Mouse (Mus musculus): Measurements from ENCODE around the gene Map7.
A peak's percentile ranks its signal among the peaks of the same experiment; 100 is the strongest.

Map7 gene

DNA sequence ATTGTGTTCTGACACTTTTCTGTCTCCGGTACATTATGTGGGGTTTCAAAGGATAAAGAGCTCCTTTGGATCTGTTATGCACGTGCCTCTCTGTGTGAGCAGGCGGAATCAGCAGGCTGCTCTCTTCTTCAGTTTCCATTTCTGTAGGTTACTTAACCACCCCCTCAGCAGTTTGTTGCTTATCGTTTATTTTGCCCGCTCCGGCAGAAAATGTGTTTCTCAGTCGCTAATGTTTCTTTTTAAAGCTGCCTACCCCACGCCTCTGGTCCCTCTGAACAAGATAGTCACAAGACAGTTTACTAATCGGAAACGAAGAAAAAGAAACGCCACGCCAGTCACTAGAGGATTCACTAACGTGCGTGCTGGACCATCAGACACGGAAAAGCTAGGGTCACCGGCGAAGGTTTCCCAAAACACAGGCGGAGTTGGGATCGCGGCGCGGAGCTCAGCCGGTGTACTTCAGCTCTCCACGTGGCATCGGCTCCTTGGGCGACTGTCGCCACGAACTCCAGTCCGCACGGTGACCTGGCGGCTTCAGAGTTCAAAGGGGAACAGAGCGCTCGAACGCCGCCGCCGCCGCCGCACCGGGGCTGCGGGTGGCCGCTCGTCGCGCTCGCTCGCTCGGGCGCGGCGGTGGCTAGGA, at the start of gene Map7:
Gene Map7 (plus strand): TSS at position 342 of the 643 bp plus-strand sequence.
- DNase-seq, result no peak

DNA sequence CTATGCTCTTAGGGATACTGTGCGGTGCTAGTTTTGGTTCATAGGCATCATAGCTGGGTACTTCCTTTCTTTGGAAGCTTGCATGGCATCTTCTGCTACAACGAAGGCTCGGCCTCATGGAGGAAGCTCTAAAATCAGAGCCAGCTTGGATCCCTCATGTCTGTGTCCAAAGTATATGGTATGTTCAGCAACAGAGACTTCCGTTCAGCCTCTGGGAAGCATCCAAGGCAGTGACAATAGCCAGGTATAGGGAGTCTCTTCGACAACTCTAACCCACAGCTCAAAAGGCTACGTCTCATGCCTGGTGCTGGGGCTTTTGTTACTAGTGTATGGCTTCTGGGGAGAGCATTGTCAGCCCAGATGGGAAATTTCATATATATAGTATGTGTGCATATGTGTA, 46.8 kb upstream of the Map7 start:
- no peak for DNase-seq

DNA sequence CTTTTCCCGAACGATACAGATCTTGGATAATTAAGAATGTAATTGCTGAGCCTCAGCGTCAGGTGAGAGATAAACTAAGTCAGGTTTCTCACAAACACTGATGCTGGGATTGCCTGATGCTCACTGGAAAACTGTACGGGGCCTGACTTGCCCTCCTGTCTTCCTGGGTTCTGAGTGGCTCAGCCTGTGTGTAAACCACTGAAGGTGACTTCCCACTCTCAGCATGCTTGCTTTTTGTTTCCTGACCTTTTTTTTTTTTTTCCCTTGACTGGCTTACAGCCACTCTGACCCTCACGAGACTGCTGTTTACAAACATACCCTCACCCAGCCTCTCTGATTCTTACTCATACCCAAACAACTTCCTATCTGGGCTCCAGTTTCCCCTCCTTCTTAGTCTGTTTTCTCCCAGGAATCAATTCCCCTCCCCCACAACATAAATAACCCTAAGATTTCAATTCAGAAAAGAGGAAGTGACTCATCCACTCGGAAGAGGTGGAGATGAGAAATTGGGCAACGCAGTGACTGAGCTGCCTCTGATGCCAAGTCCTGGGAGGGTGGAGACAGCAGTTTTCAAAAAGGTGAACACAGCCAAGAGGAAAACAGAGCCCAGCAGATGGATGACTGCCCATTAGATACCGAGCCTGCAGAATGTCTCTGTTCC, 43.9 kb upstream of the Map7 start:
- DNase-seq, result peak; percentile 84 to 85

DNA sequence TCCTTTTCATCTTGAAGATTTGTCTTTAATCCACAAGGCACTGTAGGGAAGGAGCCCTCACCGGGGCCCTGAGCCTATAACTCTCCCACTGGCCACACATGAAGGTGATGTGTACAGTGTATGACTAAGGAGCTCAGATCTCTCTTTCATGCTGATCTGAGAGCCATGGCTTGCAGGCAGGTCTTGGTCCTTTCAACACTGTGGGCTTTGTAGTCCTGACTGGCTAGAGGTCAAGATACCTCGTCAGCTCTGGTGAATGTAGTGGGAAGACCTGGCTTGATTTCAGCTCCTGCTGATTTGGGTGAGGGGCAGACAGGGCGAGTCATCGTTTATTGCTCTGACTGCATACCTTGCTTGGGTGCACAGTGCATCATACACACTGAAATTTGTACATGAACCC, 42.7 kb upstream of the Map7 start:
- DNase-seq, result peak; percentile 47 to 52

DNA sequence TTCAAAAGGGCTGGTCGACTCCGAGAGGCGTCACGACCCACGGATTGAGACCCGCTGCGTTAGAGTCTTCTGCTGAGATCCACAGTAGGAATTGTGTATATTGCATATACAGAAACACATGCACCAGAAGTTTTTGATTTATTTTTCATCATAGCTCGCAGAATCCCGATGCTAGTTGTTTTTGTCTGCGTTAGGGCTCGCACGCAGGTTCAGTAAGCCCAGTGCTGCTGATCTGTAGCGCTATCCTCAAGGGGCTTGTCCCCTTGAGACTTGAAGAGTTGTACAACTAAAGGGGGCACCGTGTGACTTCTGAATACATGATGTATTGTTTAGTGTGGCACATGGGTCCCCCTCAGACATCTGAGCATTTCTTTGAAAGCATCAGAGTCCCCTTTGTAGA, 41.2 kb upstream of the Map7 start:
- no peak for DNase-seq

DNA sequence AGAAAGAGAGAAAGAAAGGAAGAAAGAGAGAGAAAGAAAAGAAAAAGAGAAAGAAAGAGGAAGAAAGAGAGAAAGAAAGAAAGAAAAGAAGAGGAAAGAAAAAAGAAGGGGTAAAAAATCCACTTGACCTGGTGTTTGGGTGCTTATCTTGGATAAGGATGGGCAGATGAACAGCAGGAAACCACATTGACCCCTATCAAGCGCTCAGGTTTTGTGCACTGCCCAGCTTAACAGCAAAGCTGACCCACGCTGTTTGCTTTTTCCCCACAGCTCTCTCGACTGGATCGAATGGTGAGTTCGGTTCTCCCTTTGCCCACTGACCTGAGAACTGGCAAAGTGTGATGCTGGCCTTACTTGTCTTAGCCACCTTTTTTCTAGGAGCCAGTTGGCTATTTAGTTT, 36.8 kb upstream of the Map7 start:
- DNase-seq, result no peak

DNA sequence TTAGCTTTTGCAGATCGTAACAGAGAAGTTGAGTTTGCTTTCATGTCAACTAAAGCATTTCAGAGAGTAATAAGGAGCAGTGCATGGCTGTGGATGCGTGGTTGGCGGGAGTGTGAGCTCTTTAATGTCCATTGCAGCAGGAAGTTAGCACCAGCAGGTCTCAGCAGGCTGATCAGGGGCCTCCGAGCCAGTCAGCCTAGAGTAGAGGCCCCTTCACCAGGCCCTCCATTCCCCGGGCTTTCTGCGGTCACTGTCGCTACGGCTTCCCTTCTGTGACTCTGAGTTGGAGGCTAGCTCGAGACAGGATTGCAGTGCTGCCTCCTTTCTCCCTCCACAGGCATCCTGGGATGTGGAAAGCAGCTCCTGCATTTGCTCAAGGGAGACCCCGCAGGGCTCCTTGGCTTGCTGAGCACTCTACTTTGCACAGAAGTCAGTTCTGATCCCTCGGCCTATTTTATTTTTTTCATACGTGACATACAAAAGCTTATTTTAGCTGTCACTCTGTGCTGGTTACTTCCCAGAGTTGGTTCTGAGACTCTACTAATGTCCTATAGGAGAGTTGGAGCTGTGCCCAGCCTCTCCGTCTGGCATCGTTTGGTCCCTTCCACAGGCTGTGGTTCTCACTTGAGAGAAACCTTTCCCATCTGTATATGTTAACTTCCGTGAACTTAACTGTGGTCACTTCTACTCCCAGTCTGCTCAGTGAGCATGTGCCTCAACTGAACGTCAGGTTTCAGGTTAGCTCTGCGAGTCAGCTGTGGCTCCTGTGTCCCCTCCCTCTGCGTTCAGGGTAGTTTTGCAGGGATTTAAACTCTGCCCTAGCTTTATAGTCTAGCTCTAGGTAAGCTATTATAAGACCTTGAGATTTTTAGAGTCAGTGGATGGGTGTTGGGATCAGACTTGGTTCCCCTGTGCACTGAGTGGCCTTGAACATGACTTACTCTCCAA, 36.0 kb upstream of the Map7 start:
- peak; percentile 60 to 68 for DNase-seq

DNA sequence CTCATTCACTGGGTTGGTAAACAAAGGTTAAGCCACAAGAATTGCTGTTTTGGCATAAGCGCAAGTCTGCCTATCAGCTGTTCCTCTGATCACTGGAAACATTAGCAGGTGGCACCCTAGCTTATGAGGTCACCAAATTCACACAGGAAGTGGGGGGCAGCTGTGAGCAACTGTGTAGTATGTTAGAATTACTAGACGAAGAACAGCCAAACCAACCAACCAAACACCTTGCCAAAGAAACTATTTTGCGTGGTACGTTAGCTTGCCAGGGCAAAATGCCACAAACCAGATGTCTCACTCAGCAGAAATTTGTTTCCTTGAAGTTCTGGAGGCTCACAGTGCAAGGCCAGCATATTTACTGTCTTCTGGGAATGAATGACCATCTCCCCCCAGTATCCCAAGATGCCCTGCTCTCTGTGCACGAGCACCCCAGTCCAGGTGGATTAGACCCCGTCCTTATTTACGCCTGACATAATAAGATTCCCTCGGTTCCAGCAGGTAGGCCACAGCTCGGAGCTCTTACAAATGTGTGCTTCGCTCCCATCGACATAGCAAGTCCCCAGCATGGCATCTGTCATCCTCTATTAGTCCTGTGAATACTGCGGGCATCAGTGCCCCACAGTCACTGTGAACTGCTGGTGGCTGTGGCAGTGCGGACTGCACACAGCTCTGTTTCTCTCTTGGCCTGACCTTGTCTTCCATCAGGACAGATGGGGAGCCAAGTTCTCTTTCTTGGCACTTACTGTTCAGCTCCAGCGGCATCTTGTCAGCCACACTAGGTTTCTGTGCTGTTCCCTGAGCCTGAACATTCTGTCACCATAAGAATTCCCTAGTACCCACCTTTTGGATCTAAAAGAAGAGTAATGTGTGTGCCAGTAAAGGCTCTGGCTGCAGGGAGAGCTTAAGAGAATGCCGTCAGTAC, 28.5 kb upstream of the Map7 start:
- peak; percentile 46 to 48 for DNase-seq

DNA sequence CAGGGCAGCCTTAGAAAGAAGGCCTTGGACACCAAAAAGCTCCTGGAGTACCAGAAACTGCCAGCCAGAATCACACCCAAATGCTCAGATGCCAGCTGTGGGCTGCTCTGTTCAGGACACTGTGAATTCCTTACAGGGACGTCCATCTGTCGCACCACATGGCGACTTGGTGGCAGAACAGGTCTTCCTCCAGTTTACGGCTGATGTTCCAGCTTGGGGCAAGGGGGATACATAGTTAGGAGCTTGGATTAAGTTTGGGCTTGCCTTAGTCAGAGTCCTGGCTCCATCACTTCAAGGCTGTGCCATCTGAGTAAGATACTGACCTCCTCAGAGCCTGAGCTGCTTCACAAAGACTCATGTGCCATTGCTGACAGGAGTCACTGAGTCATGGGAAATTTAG, 26.3 kb upstream of the Map7 start:
- DNase-seq, result peak; percentile 60 to 76

DNA sequence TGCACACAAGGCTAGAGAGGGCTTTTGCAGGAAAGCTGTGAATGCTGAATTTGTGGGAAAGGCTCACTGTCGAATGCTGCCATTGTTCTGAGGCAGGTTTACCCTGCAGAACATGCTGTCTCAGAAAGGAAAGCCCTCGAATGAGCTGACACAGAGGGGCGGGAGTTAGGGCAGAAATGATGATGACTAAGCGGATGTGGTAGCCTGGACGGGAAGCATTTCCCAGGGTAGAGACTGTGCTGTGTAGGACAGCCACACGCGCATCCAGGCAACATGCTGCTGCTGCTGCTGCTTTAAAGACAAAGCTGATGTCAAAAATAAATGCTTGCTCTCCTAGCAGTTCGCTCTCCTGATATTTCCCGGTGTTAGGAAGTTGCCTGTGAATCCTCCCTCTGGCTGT, 24.9 kb upstream of the Map7 start:
- DNase-seq, result no peak

DNA sequence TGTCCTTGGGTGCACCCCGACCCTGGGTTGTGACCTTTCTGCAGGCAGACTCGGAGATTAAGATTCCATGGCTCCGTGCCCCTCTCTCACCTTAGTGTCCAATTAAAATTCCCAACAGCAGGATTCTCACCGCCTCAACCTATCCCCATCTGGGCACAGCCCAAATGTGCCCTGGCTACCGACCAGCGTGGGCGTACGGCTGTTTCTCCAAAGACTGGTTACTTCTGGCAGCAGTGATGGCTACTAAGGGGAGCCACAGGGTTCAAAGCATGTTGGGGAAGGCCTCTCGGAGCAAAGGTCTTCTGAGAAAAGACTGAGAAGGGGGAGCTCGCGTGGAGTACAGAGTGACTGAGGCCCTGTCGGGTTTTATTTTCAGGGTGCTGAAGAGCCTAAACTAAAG, 23.7 kb upstream of the Map7 start:
- peak in 1 of 2 experiments; percentile 39 for DNase-seq

DNA sequence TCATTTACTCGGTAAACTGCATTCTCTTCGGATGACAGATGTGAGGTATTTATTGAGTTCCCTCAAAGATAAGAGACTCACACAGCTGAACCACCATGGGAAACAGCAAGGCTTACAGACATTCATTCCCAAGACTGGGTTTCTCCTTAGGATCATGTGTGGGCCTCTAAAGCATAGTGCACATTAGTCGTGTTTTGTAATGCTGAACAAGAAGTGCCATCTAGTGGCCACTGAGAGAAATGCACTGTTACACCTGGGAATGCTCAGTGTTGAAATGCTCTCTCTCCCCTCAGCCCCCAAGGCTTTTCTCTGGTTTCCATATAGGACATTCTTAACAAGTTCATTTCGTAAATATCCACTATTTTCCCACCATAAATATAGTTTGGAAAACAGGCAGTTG, 23.0 kb upstream of the Map7 start:
- DNase-seq, result peak; percentile 77 to 84

DNA sequence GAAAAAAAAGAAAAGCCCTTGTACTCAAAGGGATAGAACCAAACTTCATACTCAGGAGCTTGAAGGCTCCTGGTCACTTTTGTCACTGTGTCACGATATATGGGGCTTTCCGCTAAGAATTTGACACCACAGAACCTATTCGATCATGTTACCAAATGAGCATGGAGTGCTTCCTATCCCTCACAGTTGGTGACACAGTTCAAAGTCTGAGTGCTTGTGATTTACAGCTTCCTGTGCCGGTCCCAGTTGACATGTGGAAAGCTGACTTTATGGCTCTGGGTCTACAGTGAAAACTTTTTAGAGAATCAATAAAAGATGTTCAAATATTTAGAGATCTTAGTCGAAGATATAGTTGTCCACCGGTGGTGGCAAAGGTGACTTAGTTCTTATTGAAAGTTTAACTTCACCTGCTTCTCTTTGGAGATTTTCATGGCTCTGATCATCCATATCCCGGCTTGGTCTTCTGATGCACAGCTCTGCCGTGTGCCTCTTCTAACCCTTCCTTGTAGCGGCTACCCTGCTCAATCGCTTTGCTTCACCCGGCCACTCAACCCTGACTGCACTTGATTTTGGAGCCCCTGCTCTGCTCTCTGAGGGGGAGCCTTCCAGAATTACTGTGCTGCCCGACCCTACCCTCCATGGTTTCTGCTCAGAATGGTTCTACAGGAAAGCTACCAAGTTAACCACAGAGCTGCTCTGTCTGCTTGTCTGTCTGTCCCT, 15.2 kb upstream of the Map7 start:
- no peak for DNase-seq

DNA sequence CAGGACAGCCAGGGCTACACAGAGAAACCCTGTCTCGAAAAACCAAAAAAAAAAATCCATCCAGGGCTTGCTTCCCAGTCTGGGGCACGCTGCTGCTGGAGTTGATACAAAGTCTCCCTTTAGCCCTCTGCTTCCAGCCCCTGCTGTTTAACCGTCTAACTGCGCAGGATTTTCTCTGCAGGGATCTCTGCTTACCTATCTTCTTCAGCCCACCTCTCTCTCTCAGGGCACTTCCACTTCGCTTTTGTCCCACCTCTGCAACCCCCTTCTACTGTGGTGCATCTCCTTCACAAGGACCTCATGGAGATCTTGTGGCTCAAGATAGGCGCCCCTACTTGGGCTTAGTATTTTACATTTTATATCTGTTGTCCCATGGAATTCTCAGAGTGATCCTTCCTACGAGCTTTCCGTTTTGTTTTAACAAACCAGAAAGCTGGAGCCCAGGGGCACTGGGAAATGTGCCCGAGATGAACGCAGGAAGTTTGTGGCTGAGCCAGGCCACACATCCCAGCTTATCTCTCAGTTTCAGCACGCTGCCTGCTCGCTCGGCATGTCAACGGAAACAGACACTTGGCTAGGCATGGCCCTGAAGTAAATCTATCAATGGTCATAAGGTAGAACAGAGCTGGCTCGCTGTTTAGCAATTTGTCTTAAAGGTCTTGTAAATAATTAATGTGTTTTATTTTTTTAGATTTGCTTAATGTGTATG, 12.8 kb upstream of the Map7 start:
- DNase-seq, result peak; percentile 47 to 51

DNA sequence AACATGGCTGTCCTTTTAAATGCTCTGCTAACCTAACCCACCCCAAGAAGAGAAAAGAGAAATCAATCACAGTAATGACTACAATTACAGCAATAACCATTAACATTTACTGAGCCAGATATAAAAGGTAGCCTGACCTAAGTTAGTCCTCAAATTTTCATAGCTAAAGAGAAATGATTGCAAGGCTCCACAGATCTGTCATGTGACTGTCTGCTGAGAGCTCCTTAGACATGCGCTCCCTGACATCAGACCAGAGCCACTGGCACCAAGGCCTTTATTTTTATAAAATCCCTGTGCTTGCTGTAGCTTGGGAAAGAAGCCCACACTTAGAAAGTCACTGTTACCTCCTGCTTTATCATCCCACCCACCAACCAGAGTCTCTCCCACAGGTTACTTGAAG, 11.8 kb upstream of the Map7 start:
- no peak for DNase-seq

DNA sequence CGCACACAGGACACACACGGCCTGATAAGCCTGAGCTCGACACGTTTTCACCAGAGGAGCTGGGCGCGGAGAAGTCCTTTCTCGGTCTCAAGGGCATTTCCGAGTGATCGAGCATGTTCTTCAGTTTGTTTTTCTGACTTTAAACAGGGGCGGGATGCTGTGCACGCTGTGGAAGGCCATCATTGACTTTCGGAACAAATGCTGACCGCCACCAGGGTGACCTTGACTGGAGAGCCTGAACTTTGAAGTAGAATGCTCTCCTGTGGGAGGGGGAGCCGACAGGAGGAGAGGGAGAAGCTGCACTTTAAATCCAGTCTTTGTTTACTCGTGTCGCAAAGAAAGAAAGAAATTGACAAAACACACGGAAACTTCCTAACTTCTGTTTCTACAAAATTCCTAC, 6.9 kb upstream of the Map7 start:
- DNase-seq, result no peak

DNA sequence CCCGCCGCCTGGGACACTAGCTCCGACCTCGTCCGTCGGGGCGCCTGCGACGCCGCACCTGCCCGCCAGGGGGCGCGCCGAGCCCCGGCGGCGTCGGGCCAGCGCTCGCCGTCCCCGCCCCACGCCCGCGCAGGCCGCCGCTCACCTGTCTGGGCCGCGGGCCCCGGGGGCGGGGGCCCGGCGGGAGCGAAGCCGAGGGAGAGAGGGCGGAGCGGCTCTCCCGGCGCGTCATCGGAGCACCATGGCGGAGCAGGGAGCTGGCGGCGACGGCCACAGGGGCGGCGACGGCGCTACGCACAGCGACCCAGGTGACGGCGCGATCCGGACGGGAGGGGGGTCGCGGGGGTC, 476 bp downstream of the Map7 start:
- DNase-seq, result peak; percentile 62 to 69

DNA sequence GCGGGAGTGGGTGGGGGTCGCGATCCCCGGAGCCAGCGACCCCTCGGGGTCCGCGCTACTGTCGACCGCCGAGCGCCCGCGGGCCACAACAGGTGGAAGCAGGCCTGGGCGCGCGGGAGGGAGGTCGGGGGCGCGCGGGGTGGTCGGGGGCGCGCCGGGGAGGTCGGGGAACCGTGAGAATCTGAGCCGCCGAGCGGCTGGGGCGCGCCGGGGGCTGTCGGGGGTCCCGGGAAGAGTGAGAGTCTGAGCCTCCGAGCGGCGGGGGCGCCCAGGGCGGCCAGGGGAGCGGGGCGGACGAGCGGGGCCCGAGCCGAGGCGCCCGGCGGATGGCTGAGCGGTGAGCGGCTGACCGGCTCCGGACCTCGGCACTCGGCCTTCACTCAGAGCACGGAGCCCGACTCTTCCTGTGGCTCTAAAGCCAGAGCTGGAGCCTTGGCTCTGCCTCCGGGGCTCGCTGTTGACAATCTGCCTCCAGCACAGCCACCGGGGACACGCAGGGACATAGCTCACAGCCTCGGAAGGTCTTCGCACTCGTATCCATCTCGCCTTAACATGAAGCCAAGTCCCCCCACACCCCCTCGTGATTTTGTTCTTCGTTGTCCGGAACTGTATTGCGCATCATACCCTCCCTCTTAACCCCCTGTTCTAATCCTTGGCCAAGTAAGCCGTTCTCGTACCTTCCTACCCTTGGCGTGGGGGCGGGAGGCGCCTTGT, 1.0 kb downstream of the Map7 start:
- DNase-seq, result peak; percentile 73 to 74

DNA sequence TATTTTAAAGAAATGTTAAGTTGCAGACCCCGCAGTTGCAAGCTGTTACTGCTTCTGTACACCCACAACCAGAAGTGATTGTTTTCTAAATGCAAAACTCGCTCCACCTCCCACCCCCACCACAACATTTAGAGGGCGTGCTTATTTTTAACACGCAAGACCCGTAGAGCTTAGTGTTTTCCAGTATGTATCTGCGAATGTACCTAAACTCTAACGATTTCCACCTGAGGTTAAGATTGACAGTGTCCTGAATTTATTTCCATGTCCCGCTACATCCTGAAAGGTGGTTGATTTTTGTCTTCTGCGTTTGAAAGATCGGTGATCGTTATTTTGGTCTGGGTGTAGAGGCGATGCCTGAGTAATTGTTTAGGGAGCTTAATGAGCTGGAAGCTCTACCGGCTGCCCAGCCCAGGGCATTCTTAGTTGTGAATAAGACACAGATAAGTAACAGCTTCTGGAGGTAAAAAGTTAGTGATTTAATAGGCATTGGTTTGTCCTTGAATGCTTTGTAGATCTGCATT, 1.6 kb downstream of the Map7 start:
- peak in 1 of 2 experiments; percentile 33 for DNase-seq

DNA sequence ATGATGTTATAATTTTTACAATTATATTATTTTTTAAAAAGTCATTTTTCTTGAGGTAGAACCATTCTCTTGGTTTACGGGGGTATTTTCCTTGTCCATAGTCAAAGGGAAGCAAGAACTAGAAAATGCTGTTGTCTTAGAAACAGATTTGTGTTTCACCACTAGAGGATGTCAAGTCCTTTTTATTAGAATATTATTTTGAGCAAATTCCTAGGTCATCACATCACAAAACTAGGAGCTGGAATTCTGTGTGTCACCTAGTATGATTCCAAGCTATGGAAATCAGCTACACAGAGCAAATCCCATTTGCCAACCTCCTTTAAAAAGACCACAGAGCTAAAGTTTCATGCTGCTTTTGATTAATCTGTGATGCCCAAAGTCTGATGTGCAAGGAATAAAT, 3.9 kb downstream of the Map7 start:
- no peak for DNase-seq

All from cerebellum, postnatal 10 days (tissue).